Mouse (Mus musculus): ENCODE data around the gene Creb3.

DNA sequence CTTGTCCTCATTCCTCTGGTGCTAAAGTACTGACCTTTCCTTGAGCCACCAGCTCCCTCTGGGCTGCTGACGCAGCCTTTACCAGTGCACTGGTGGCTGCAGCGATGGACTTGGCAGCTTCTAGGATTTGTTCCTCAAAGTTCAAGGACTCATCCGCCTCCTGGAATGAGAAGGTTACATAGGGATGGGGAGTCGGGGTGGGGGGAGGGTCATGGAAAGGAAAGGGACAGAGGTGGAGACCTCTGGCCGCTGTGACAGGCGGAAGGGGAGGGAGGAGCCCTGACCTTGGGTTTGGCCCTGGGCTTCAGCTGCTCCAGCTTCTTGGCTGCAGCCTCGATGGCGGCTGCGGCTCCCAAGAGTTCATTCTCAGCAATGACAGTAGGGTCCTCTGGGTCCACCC lies 28.9 kb upstream of the Creb3 start:
- TF ChIP-seq POLR2A (IDR thresholded peaks at IDR 0.05; ENCODE audit: borderline replicate concordance, extremely low read depth, low read depth, low read length) (no peak), CTCF (IDR thresholded peaks at IDR 0.05; ENCODE audit: insufficient read depth, low read length) (no peak)
